Mouse (Mus musculus): ENCODE results near the gene Gstt1. TPM values are rescaled to one million over a fixed set of nuclear protein-coding genes. Genes with fewer than 3 reads are reported as not detected.

The Gstt1 gene
- total and polyA plus RNA-seq, 2 experiments from 2014 or later = 19.2 to 21.3 TPM

DNA sequence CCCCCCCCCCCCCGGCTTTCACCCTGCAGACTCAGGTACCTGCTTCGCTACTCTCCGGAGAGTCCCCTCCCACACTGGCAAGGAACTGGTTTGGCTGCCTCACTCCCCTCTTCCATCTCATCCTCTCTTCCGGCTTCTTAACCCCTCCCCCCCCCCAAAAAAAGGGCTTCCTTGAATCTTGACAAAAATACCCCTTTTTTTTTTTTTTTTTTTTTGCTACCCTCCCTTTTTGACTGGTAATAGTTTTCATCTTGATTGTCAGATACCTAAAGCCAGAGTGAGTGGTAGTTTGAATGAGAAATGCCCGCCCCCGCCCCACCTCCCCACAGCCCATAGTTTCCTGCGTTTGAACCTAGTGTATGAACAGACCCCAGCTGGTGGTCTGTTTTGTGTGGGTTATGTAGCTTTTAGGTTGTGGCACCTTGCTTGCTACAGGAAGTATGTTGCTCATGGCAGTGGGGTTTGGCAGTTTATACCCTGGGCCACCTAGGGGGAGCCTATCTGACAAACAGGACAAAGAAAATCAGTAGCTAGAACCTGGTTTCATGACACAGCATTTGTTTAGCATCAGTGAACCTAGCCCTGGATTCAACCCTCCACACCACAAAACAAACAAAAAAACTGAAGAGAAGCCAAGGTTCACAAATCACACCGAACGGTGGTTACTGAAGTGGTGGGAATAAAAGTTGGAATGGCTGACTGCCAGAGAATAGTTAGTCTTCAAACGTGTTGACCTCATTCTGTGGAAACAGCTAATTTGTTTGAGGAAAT, 37.6 kb upstream of the Gstt1 start:
- Histone ChIP-seq H3K9me3 (ENCODE audit: low read length) (no peaks in the 10 kb centered on the region), H3K4me3 (ENCODE audit: low read depth, low read length) (peak overlapping the region; percentile 21), H3K4me1 (ENCODE audit: insufficient read depth) (peaks cover 20% of the 10 kb centered on the region), H3K27me3 (ENCODE audit: insufficient read depth, low read length) (peaks cover 24% of the 10 kb centered on the region), H3K36me3 (ENCODE audit: insufficient read depth) (no peaks in the 10 kb centered on the region), H3K27ac (ENCODE audit: low read depth, low read length) (no peak overlapping the region), H3K4me2 (ENCODE audit: low read depth) (peak overlapping the region; percentile 45), H3K9ac (no peak overlapping the region)
- 15% methylated on average over 8 of the region's 10 CpGs for WGBS
- no peak for DNase-seq
- peak; percentile 14; the same call in 1 of the 2 replicates for TF ChIP-seq CTCF (IDR thresholded peaks at IDR 0.05; ENCODE audit: low read depth)
- ATAC-seq = no peak

DNA sequence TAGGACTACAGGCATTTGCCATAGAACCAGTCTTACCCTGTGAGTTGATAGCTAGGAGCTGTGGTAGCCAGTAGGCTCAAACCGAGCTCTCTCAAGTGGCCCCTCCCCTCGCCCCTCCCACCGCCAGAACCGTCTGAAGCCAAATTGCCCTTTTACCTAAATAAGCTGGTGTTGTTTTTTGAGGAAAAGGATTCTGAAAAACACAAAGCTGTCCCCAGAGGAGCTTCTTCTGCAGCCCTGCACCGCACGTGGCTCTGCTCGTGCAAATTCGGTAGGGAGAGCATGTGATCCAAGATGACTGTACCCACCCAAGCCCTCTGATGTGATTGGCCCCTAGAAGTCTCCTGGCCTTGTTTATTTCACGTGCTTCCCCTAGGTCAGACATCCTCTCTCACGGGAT, 36.9 kb upstream of the Gstt1 start:
- Histone ChIP-seq H3K9me3 (ENCODE audit: low read length) (no peaks in the 10 kb centered on the region), H3K4me2 (ENCODE audit: low read depth) (peak overlapping the region; percentile 45), H3K27ac (ENCODE audit: low read depth, low read length) (no peak overlapping the region), H3K4me1 (ENCODE audit: insufficient read depth) (peaks cover 20% of the 10 kb centered on the region), H3K27me3 (ENCODE audit: insufficient read depth, low read length) (peaks cover 24% of the 10 kb centered on the region), H3K36me3 (ENCODE audit: insufficient read depth) (no peaks in the 10 kb centered on the region), H3K4me3 (ENCODE audit: low read depth, low read length) (peak overlapping the region; percentile 21), H3K9ac (no peak overlapping the region)
- peak; percentile 61 for ATAC-seq
- TF ChIP-seq CTCF (IDR thresholded peaks at IDR 0.05; ENCODE audit: low read depth) = no peak
- WGBS = 1% methylated on average over 10 of the region's 10 CpGs
- peak; percentile 66 for DNase-seq

DNA sequence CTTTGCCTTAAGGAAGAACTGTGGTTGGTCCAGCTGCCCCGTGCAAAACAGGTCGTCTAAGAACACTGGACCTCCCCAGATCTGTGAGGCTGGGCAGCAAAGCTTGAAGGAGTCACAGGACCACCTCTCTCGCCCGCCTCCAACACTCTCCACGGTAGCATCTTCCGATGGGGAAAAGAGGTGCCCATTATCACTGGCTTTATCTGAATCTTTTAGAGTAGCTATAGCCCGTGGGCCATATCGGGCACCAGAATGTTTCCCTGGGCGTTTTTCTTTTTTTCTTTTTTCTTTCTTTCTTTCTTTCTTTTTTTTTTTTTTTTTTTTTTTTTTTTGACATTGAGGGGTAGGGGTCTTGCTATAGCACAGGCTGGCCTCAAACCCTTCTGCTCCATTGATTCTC, 36.3 kb upstream of the Gstt1 start:
- no peaks in the 10 kb centered on the region for H3K36me3 ChIP-seq (ENCODE audit: insufficient read depth)
- peaks cover 24% of the 10 kb centered on the region for H3K27me3 ChIP-seq (ENCODE audit: insufficient read depth, low read length)
- H3K9me3 ChIP-seq (ENCODE audit: low read length) = no peaks in the 10 kb centered on the region
- WGBS = 13% methylated on average over 9 of the region's 9 CpGs
- ATAC-seq (no peak), DNase-seq (no peak)
- peak overlapping the region; percentile 41 for H3K4me3 ChIP-seq (ENCODE audit: low read depth, low read length)
- H3K4me2 ChIP-seq (ENCODE audit: low read depth) = peak overlapping the region; percentile 66
- H3K27ac ChIP-seq (ENCODE audit: low read depth, low read length) = no peak overlapping the region
- TF ChIP-seq CTCF (IDR thresholded peaks at IDR 0.05; ENCODE audit: low read depth) = no peak
- peak overlapping the region; percentile 39 for H3K9ac ChIP-seq
- H3K4me1 ChIP-seq (ENCODE audit: insufficient read depth) = peaks cover 20% of the 10 kb centered on the region

DNA sequence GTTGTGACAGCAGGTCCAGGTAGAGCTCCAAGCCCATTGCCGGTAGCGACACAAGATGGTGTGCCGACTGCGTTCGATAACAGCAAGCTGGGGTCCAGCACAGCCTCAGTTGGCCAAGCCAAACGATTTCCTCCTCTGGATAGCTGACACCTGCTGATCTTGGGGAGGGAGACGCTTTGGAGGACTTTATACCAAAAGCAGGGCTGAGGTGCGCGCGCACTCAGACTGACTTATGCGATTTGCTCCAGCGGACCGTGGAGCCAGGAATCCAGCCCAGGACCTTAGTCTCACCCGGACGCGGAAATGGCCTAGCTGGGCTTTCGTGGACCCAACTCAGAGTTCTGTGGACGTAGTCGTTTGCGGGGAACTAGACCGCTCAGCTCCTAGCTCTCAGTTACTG, 35.9 kb upstream of the Gstt1 start:
- H3K27me3 ChIP-seq (ENCODE audit: insufficient read depth, low read length) = peaks cover 24% of the 10 kb centered on the region
- peak overlapping the region; percentile 66 for H3K4me2 ChIP-seq (ENCODE audit: low read depth)
- H3K36me3 ChIP-seq (ENCODE audit: insufficient read depth) = no peaks in the 10 kb centered on the region
- H3K4me1 ChIP-seq (ENCODE audit: insufficient read depth) = peaks cover 20% of the 10 kb centered on the region
- no peak for TF ChIP-seq CTCF (IDR thresholded peaks at IDR 0.05; ENCODE audit: low read depth)
- 2% methylated on average over 21 of the region's 21 CpGs for WGBS
- H3K9ac ChIP-seq = peak overlapping the region; percentile 39
- H3K27ac ChIP-seq (ENCODE audit: low read depth, low read length) = no peak overlapping the region
- ATAC-seq (no peak), DNase-seq (peak; percentile 61)
- peak overlapping the region; percentile 41 for H3K4me3 ChIP-seq (ENCODE audit: low read depth, low read length)
- no peaks in the 10 kb centered on the region for H3K9me3 ChIP-seq (ENCODE audit: low read length)

DNA sequence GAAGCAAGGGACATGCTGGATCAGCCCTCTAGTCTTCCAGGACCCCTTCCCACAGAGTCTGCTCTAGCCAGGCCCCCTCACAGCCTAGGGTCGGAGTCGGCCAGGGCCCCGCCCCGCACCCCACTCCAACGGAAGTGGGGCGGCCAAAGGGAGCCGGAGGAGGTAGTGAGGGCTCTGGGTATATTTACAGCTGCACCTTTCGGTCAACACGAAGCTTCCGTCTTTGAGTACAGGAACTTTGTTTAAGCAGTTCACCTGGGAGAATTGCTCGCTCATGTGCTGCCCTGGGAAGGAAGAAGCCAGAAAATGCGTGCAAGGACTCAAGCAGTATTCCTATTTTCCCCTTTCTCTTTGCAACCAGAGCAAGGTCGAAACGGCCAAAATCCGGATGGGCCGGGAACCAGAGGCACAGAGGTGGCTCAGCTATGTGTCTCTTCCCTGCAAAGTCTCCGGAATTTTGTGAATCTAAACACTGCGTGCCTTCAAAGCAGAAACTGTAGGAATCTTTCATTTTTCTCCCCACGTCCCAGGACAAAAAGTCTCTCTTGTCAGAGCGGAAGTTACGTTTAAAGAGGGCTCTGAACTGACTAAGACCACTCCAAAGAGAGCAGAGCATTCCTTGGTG, 35.2 kb upstream of the Gstt1 start:
- DNase-seq (no peak), ATAC-seq (no peak)
- H3K9me3 ChIP-seq (ENCODE audit: low read length) = no peaks in the 10 kb centered on the region
- H3K36me3 ChIP-seq (ENCODE audit: insufficient read depth) = no peaks in the 10 kb centered on the region
- H3K9ac ChIP-seq = no peak overlapping the region; the same call in 1 of the 2 replicates
- TF ChIP-seq CTCF (IDR thresholded peaks at IDR 0.05; ENCODE audit: low read depth) = no peak
- peaks cover 24% of the 10 kb centered on the region for H3K27me3 ChIP-seq (ENCODE audit: insufficient read depth, low read length)
- no peak overlapping the region for H3K27ac ChIP-seq (ENCODE audit: low read depth, low read length)
- H3K4me3 ChIP-seq (ENCODE audit: low read depth, low read length) = peak overlapping the region; percentile 41
- 20% methylated on average over 21 of the region's 21 CpGs for WGBS
- peak overlapping the region; percentile 66 for H3K4me2 ChIP-seq (ENCODE audit: low read depth)
- H3K4me1 ChIP-seq (ENCODE audit: insufficient read depth) = peaks cover 20% of the 10 kb centered on the region

DNA sequence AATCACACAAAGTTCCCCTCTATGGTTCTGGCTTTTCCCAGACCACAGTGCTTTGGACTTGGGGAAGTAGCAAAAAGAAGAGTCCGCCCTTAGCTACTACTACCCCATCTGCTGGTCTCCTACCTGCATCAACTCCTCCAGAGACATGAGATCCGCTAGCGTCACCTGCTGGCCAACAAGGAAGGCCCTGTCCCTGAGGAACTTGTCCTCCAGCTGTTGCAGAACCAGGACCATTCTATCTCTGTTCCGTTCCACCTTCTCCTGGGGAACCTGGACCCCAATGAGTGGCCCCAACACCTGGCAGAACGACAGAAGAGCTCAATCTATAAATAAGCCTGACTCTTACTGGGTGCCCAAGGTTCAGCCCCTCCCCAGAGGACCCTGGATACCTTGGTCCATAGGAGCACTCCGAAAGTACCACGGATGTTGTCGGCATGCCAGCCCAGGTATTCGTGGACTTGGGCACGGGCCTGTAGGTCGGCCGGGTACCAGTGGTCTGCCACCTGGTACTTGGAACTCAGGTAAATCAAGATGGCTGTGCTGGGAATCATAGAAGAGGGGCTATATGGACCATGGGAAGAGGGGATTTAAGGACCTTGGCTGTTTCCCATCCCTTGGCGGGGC, 34.0 kb upstream of the Gstt1 start:
- Histone ChIP-seq H3K36me3 (ENCODE audit: insufficient read depth) (no peaks in the 10 kb centered on the region), H3K4me1 (ENCODE audit: insufficient read depth) (peaks cover 14% of the 10 kb centered on the region), H3K27ac (ENCODE audit: low read depth, low read length) (no peak overlapping the region), H3K4me3 (ENCODE audit: low read depth, low read length) (no peak overlapping the region), H3K9ac (no peak overlapping the region), H3K27me3 (ENCODE audit: insufficient read depth, low read length) (peaks cover 24% of the 10 kb centered on the region), H3K9me3 (ENCODE audit: low read length) (no peaks in the 10 kb centered on the region), H3K4me2 (ENCODE audit: low read depth) (no peak overlapping the region)
- TF ChIP-seq CTCF (IDR thresholded peaks at IDR 0.05; ENCODE audit: low read depth) = peak; percentile 64
- DNase-seq (no peak), ATAC-seq (no peak)
- 73% methylated on average over 13 of the region's 13 CpGs for WGBS

DNA sequence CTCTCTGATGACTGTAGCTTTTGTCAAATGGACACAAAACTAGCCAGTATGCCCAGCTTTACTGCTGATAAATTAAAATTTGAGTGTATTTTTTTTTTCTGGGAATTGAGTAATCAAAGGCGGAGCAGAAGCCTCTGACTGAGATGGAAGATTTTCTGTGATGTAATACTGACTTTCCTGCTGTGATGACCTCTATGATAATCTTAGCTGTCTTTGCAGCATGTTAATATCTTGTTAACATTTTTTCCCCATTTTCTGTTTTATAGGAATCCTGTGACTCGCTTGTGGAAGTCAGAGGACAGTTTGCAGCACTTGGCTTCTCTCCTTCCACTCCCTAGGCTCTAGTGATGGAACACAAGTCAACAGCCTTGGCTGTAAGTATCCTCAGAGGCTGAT, 31.9 kb upstream of the Gstt1 start:
- TF ChIP-seq CTCF (IDR thresholded peaks at IDR 0.05; ENCODE audit: low read depth) = no peak
- no peak overlapping the region for H3K4me3 ChIP-seq (ENCODE audit: low read depth, low read length)
- H3K9ac ChIP-seq = no peak overlapping the region
- H3K9me3 ChIP-seq (ENCODE audit: low read length) = no peaks in the 10 kb centered on the region
- no peak overlapping the region for H3K27ac ChIP-seq (ENCODE audit: low read depth, low read length)
- no peak for DNase-seq
- no peak for ATAC-seq
- no peak overlapping the region for H3K4me2 ChIP-seq (ENCODE audit: low read depth)
- H3K4me1 ChIP-seq (ENCODE audit: insufficient read depth) = peaks cover 4% of the 10 kb centered on the region; the same call in 1 of the 2 replicates
- WGBS = 90% methylated on average over 2 of the region's 2 CpGs
- H3K27me3 ChIP-seq (ENCODE audit: insufficient read depth, low read length) = peaks cover 24% of the 10 kb centered on the region
- H3K36me3 ChIP-seq (ENCODE audit: insufficient read depth) = no peaks in the 10 kb centered on the region

Measured in forebrain, postnatal 0 days (tissue).